Mouse (Mus musculus) ES-E14 (cell line): ENCODE measurements at regions not wholly inside any gene's neighbourhood (a gene's known extent, or its start where the extent isn't known, plus 50 kb on each side); places are given as distances from the start of the nearest gene placed in this dataset.

Experiments
- CHD2 ChIP-seq: IDR thresholded peaks from 2 replicates; pipeline ENCODE4 v1.6.1; 2014; ENCODE audit warnings: mild to moderate bottlenecking, low read depth, low read length, inconsistent platforms
- MAFK ChIP-seq: IDR thresholded peaks from 2 replicates; pipeline ENCODE4 v1.6.1; 2014; ENCODE audit warnings: mild to moderate bottlenecking, low read depth, low read length, inconsistent platforms; ENCODE audit not compliant: insufficient read depth

- TF ChIP-seq CHD2 (no peak), MAFK (no peak)
Observed at GRCm38 (mm10) chr2:3919893-3920292, 97.6 kb upstream of the Frmd4a start.
